Mouse (Mus musculus) hindbrain, embryonic 13.5 days (tissue): ENCODE data around the gene Vdr. TPM values are rescaled to one million over a fixed set of nuclear protein-coding genes. Genes with fewer than 3 reads are reported as not detected.

ENCODE experiments used
- ATAC-seq: fragments of 200-750 bp; cut with Nextera tagmentation; 2 replicates; pipeline ENCODE4 v1.8.0; 2017; ENCODE audit warnings: moderate TSS enrichment; ENCODE audit not compliant: low FRiP score
- H3K27ac ChIP-seq: fragments of 300-500 bp; sonication (generic); 2 replicates; pipeline ENCODE4 v1.5.1; 2015; ENCODE audit warnings: inconsistent platforms, mild to moderate bottlenecking, moderate library complexity
- H3K27me3 ChIP-seq: fragments of 300-500 bp; sonication (generic); 2 replicates; pipeline ENCODE4 v1.6.1; 2015; ENCODE audit warnings: mild to moderate bottlenecking, inconsistent platforms
- H3K36me3 ChIP-seq: fragments of 300-500 bp; sonication (generic); 2 replicates; pipeline ENCODE4 v1.6.1; 2015; ENCODE audit warnings: mild to moderate bottlenecking, inconsistent platforms
- H3K4me1 ChIP-seq: fragments of 300-500 bp; sonication (generic); replicated peaks from 2 replicates; pipeline ENCODE4 v1.6.1; 2015; ENCODE audit warnings: inconsistent platforms
- H3K4me2 ChIP-seq: fragments of 300-500 bp; sonication (generic); 2 replicates; pipeline ENCODE4 v1.6.1; 2015; ENCODE audit warnings: inconsistent platforms, mild to moderate bottlenecking, moderate library complexity
- H3K4me3 ChIP-seq: fragments of 300-500 bp; sonication (generic); 2 replicates; pipeline ENCODE4 v1.5.1; 2015; ENCODE audit warnings: mild to moderate bottlenecking, inconsistent platforms
- H3K9ac ChIP-seq: fragments of 300-500 bp; sonication (generic); 2 replicates; pipeline ENCODE4 v1.6.1; 2015; ENCODE audit warnings: mild to moderate bottlenecking, inconsistent platforms
- H3K9me3 ChIP-seq: fragments of 300-500 bp; sonication (generic); 2 replicates; pipeline ENCODE4 v1.6.1; 2016; ENCODE audit warnings: inconsistent platforms
- WGBS: fragments of 180-500 bp; shearing (Covaris S2); methylation state at CpG from one replicate; pipeline ENCODE4 v1.1.7; 2015; 5-methylcytosine and 5-hydroxymethylcytosine counted together
- polyA plus RNA-seq: library from polyadenylated mRNA; unstranded; fragments of >200 nt; fragmentation: Nextera tagmentation; extraction: Ambion mirVana; gene quantifications from 2 replicates; pipeline ENCODE4 v1.2.1, GENCODE M21; 2015

The Vdr gene
- polyA plus RNA-seq, 1 experiment from 2014 or later, result 0.04 TPM

DNA sequence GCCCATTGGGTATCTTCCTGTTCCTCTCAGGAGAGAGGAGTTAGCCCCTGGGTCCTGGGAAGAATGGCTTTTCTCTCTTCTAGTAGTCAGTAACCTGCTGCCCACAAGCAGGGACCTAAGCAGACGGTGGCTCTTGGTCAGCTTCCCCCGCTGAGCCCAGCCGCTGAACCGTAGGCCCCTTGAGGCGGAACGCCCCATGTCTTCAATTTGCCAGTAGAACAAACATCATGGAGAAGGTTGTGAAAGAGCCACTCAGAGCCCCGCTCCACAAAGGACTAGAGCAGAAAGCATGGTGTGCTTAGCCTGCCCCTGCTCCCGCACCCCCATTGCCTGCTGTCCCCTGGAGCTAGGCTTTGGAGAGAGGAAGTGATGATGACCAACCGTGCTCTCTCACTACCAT, 14.1 kb downstream of the Vdr start:
- H3K9me3 ChIP-seq, result no peaks in the 10 kb centered on the region
- H3K36me3 ChIP-seq, result no peaks in the 10 kb centered on the region
- H3K27ac ChIP-seq, result no peak overlapping the region
- no peak for ATAC-seq
- no peaks in the 10 kb centered on the region for H3K27me3 ChIP-seq
- H3K9ac ChIP-seq, result no peak overlapping the region
- no peak overlapping the region for H3K4me3 ChIP-seq
- H3K4me1 ChIP-seq, result peaks cover 11% of the 10 kb centered on the region
- H3K4me2 ChIP-seq, result no peak overlapping the region
- WGBS, result 69% methylated on average over 9 of the region's 9 CpGs

DNA sequence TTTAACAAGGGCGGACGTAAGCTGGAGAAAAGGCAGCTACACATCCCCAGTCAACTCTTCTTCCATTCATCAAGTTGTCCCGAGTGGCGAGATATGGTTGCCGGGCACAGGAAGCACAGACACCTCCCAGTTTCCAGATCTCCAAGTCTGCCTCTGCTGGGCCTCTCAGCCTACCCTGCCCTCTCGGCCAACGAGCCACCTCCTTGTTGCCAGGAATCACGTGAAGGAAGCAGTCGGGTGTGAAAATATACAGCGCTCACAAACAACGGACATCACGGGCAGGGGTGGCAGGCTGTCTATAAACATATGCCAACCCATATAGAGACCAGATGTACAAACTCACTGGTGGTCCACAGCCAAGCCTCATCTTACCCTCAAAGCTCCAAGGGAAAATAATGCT, 14.6 kb downstream of the Vdr start:
- ATAC-seq, result no peak
- Histone ChIP-seq H3K36me3 (no peaks in the 10 kb centered on the region), H3K9ac (no peak overlapping the region), H3K27me3 (no peaks in the 10 kb centered on the region), H3K4me3 (no peak overlapping the region), H3K27ac (no peak overlapping the region), H3K4me1 (peaks cover 11% of the 10 kb centered on the region), H3K4me2 (no peak overlapping the region), H3K9me3 (no peaks in the 10 kb centered on the region)
- WGBS, result 58% methylated on average over 12 of the region's 12 CpGs

DNA sequence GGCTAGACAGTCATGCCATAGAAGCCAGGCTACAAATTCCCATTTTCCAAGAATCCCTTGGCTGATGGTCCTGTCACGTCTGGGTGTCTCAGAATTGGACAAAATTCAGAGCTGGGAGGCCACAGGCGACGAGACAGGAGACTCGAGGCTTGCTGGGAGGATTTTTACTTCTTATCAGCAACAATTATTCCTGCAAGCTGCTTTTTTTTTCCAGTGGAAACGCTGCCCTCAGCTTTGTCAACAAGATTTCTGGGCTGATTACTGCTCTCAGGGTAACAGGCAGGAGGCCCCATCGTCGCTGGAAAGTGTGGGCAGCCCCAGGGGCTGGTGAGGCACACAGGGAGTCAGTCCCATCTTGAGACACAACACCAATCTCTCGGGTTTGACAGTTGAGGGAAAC, 17.9 kb downstream of the Vdr start:
- WGBS, result 77% methylated on average over 8 of the region's 8 CpGs
- Histone ChIP-seq H3K4me3 (no peak overlapping the region), H3K36me3 (no peaks in the 10 kb centered on the region), H3K4me1 (peaks cover 11% of the 10 kb centered on the region), H3K27me3 (no peaks in the 10 kb centered on the region), H3K9ac (no peak overlapping the region), H3K4me2 (no peak overlapping the region), H3K9me3 (no peaks in the 10 kb centered on the region), H3K27ac (no peak overlapping the region)
- no peak for ATAC-seq

GRCm38 (mm10) chr15:97890450-97890849, 20.0 kb downstream of the Vdr start:
- Histone ChIP-seq H3K4me2 (no peak overlapping the region), H3K4me3 (no peak overlapping the region), H3K9ac (no peak overlapping the region), H3K4me1 (no peaks in the 10 kb centered on the region), H3K27me3 (no peaks in the 10 kb centered on the region), H3K27ac (no peak overlapping the region), H3K36me3 (no peaks in the 10 kb centered on the region), H3K9me3 (no peaks in the 10 kb centered on the region)
- WGBS, result 89% methylated on average over 10 of the region's 10 CpGs
- no peak for ATAC-seq

DNA sequence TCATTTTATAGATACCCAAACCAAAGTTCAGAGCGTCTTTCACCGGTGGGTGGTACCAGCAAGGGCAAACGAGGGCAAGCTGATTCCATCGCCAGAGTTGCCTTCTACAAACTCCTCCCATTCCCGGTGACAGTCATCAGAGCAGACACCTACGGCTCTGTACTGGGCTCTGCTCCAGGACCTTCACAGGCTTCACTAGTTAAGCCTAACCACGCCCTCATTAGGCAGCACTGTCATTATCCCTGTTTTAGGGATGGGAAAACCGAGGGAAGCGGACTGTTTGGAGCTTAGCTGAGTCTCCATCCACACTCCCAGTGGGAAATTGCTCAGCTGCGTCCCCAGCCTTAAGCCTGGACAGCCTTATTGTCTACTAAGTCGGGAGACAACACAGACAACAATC, 20.4 kb downstream of the Vdr start:
- H3K27me3 ChIP-seq, result no peaks in the 10 kb centered on the region
- H3K4me2 ChIP-seq, result no peak overlapping the region
- no peak overlapping the region for H3K27ac ChIP-seq
- no peak for ATAC-seq
- 72% methylated on average over 11 of the region's 11 CpGs for WGBS
- no peaks in the 10 kb centered on the region for H3K4me1 ChIP-seq
- H3K4me3 ChIP-seq, result no peak overlapping the region
- H3K36me3 ChIP-seq, result no peaks in the 10 kb centered on the region
- no peaks in the 10 kb centered on the region for H3K9me3 ChIP-seq
- no peak overlapping the region for H3K9ac ChIP-seq

GRCm38 (mm10) chr15:97887541-97888016, 22.9 kb downstream of the Vdr start:
- Histone ChIP-seq H3K9me3 (no peaks in the 10 kb centered on the region), H3K27ac (no peak overlapping the region), H3K9ac (no peak overlapping the region), H3K36me3 (no peaks in the 10 kb centered on the region), H3K27me3 (no peaks in the 10 kb centered on the region), H3K4me3 (no peak overlapping the region), H3K4me2 (no peak overlapping the region), H3K4me1 (no peaks in the 10 kb centered on the region)
- 82% methylated on average over 10 of the region's 10 CpGs for WGBS
- no peak for ATAC-seq

DNA sequence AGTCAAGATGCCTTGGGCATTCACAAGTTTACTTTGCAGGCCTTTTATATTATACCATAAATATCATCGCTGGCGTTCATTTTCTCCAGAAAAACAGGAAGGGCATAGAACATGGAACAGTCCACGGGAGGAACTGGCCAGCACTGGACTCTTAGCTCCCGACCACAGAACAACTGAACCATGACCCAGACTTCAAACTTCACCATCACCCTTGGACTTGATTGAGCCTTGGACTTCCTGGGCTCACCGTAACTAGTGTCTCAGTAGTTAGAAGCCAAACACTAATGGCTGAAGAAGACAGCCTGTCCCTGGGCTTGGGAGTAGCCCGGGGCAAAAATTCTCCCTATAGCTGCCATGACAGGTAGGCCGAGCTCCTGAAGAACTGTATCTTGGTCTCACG, 29.0 kb downstream of the Vdr start:
- Histone ChIP-seq H3K4me3 (no peak overlapping the region), H3K9ac (no peak overlapping the region), H3K9me3 (no peaks in the 10 kb centered on the region), H3K4me2 (no peak overlapping the region), H3K27ac (no peak overlapping the region), H3K27me3 (no peaks in the 10 kb centered on the region), H3K36me3 (no peaks in the 10 kb centered on the region), H3K4me1 (no peaks in the 10 kb centered on the region)
- 93% methylated on average over 8 of the region's 8 CpGs for WGBS
- ATAC-seq, result no peak

DNA sequence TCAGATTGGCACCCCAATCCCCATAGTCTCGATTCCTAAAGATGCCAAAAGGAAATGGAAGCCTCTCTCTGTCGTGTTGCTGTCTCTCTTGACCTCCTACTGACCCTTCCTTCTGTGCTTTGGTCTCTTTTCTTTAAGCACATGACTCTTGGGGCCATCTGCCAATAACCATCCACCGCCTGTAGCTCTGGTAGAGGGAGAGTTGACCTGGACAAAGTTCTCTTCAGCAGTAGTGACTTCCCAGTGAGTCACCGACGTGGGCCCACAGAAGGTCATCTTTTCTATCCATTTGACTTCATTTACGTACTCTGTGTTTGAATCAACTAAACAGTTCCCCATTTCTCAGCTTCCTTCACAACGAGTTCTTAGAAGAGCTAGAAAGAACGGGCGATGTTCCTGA, 30.0 kb downstream of the Vdr start:
- H3K4me1 ChIP-seq, result no peaks in the 10 kb centered on the region
- H3K4me3 ChIP-seq, result no peak overlapping the region
- H3K27me3 ChIP-seq, result no peaks in the 10 kb centered on the region
- WGBS, result 82% methylated on average over 9 of the region's 9 CpGs
- no peaks in the 10 kb centered on the region for H3K9me3 ChIP-seq
- ATAC-seq, result no peak
- no peaks in the 10 kb centered on the region for H3K36me3 ChIP-seq
- no peak overlapping the region for H3K4me2 ChIP-seq
- H3K27ac ChIP-seq, result no peak overlapping the region
- H3K9ac ChIP-seq, result no peak overlapping the region

DNA sequence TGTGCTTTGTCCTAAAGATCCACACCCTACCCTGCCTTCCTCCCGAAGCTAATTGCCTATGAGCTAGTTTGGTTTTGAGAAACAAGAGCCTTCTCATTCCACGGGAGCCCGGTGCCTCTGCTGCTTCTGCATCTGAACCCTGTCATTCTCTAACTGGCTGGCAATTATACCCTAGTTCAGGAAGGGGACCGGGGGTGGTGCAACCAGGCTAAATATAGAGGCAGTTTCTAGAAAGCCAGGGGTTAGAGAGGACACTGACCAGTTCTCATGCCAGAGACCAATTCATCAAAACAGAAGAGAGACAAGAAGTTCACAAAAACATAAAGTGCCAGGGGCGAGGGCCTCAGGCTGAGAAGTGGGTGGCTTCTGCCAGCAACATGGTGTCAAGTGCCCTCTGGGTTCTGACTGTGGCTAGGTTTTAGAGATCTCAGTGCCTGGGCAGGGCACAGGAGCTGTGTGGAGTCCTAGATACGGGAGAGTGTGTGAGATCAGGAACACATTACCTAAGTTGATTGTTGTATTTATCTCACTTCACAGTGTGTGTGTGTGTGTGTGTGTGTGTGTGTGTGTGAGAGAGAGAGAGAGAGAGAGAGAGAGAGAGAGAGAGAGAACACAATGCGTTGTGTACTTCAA, 31.6 kb downstream of the Vdr start:
- Histone ChIP-seq H3K4me3 (no peak overlapping the region), H3K27me3 (no peaks in the 10 kb centered on the region), H3K4me2 (no peak overlapping the region), H3K4me1 (no peaks in the 10 kb centered on the region), H3K27ac (no peak overlapping the region), H3K36me3 (no peaks in the 10 kb centered on the region), H3K9ac (no peak overlapping the region), H3K9me3 (no peaks in the 10 kb centered on the region)
- no peak for ATAC-seq
- WGBS, result 79% methylated on average over 7 of the region's 7 CpGs

- Histone ChIP-seq H3K4me2 (no peak overlapping the region), H3K4me1 (no peaks in the 10 kb centered on the region), H3K36me3 (no peaks in the 10 kb centered on the region), H3K4me3 (no peak overlapping the region), H3K27ac (no peak overlapping the region), H3K9me3 (no peaks in the 10 kb centered on the region), H3K27me3 (no peaks in the 10 kb centered on the region), H3K9ac (no peak overlapping the region)
- WGBS, result 91% methylated on average over 8 of the region's 8 CpGs
- no peak for ATAC-seq
These were observed 34.6 kb downstream of the Vdr start for GRCm38 (mm10) chr15:97875784-97876183.

GRCm38 (mm10) chr15:97873717-97874116, 36.7 kb downstream of the Vdr start:
- H3K27ac ChIP-seq, result no peak overlapping the region
- H3K27me3 ChIP-seq, result no peaks in the 10 kb centered on the region
- no peaks in the 10 kb centered on the region for H3K4me1 ChIP-seq
- no peak overlapping the region for H3K9ac ChIP-seq
- 83% methylated on average over 9 of the region's 9 CpGs for WGBS
- H3K4me3 ChIP-seq, result no peak overlapping the region
- H3K4me2 ChIP-seq, result no peak overlapping the region
- no peak for ATAC-seq
- H3K36me3 ChIP-seq, result no peaks in the 10 kb centered on the region
- no peaks in the 10 kb centered on the region for H3K9me3 ChIP-seq

GRCm38 (mm10) chr15:97872161-97872560, 38.3 kb downstream of the Vdr start:
- no peak for ATAC-seq
- no peaks in the 10 kb centered on the region for H3K36me3 ChIP-seq
- no peak overlapping the region for H3K4me2 ChIP-seq
- no peak overlapping the region for H3K27ac ChIP-seq
- no peak overlapping the region for H3K9ac ChIP-seq
- WGBS, result 93% methylated on average over 8 of the region's 8 CpGs
- H3K9me3 ChIP-seq, result no peaks in the 10 kb centered on the region
- H3K4me3 ChIP-seq, result no peak overlapping the region
- no peaks in the 10 kb centered on the region for H3K4me1 ChIP-seq
- no peaks in the 10 kb centered on the region for H3K27me3 ChIP-seq
